Mouse (Mus musculus) liver, adult 2 months (tissue): ENCODE data around the gene Hist1h1d.

Source experiments
- CTCF ChIP-seq: fragments of 200-500 bp; IDR thresholded peaks from 2 replicates; pipeline ENCODE4 v1.5.1; 2011; ENCODE audit warnings: low read depth, low read length, control low read depth
- POLR2A ChIP-seq: fragments of 200-500 bp; IDR thresholded peaks from 2 replicates; pipeline ENCODE4 v1.6.1; 2011; ENCODE audit warnings: low read length, control low read depth; ENCODE audit not compliant: insufficient read depth; ENCODE audit errors: extremely low read depth

DNA sequence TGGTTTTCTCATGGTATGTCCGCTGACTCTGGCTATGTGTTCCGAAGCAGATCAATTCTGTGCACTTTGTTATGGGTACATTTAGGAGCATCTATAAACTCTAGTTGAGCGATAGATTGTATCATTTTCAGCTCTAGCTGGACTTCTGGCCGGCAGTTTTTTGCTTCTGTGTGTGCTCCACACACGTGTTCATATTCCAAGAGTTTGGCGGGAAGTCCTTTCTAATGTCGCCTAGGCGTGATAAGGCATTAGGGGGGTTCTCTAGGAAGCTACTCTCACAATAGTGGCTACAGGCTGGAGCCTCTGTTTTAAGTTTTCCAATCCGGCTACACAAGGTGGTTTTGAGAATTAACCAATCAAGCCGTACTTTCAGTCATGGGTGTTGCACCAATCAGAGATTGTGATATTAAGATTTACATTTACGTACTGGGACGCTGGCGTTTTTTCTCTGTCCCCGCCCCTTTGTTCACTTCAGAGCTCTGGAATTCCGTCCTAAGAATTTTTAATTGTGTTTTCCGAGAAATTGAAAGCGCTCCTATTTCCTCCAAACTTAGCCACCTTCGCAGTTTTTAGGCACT lies 2.9 kb downstream of the Hist1h1d start:
- TF ChIP-seq CTCF (no peak), POLR2A (no peak)
